Mouse (Mus musculus) midbrain, postnatal 0 days (tissue): Measurements from ENCODE around the gene Epop. TPM values are rescaled to one million over a fixed set of nuclear protein-coding genes. Genes with fewer than 3 reads are reported as not detected.

Experiments used
- ATAC-seq: fragments of 200-750 bp; cut with Nextera tagmentation; 2 replicates; pipeline ENCODE4 v1.8.0; 2017; ENCODE audit warnings: moderate number of reproducible peaks, mild to moderate bottlenecking, moderate TSS enrichment, moderate library complexity; ENCODE audit not compliant: low FRiP score
- DNase-seq: peaks from one replicate; pipeline ENCODE4 v3.0.0-alpha.2; 2015; ENCODE audit warnings: low spot score
- H3K27ac ChIP-seq: fragments of 300-500 bp; sonication (generic); 2 replicates; pipeline ENCODE4 v1.5.1; 2014; ENCODE audit warnings: low read depth, mild to moderate bottlenecking, low read length, mixed read lengths
- H3K27me3 ChIP-seq: fragments of 300-500 bp; sonication (generic); 2 replicates; pipeline ENCODE4 v1.6.1; 2014; ENCODE audit warnings: low read length, control low read depth, mixed read lengths; ENCODE audit not compliant: insufficient read depth
- H3K36me3 ChIP-seq: fragments of 300-500 bp; sonication (generic); 2 replicates; pipeline ENCODE4 v1.6.1; 2014; ENCODE audit warnings: low read length, control low read depth, mixed read lengths; ENCODE audit not compliant: insufficient read depth
- H3K4me1 ChIP-seq: fragments of 300-500 bp; sonication (generic); 2 replicates; pipeline ENCODE4 v1.6.1; 2014; ENCODE audit warnings: mild to moderate bottlenecking, control low read depth, antibody characterized with exemption, low read length, mixed read lengths; ENCODE audit not compliant: insufficient read depth
- H3K4me2 ChIP-seq: fragments of 300-500 bp; sonication (generic); 2 replicates; pipeline ENCODE4 v1.6.1; 2014; ENCODE audit warnings: low read depth, mild to moderate bottlenecking, low read length, mixed read lengths; ENCODE audit not compliant: poor library complexity, severe bottlenecking
- H3K4me3 ChIP-seq: fragments of 300-500 bp; sonication (generic); 2 replicates; pipeline ENCODE4 v1.5.1; 2014; ENCODE audit warnings: low read depth, mild to moderate bottlenecking, low read length, moderate library complexity
- H3K9ac ChIP-seq: fragments of 300-500 bp; sonication (generic); replicated peaks from 2 replicates; pipeline ENCODE4 v1.6.1; 2014; ENCODE audit warnings: mild to moderate bottlenecking, low read length, moderate library complexity, mixed read lengths; ENCODE audit not compliant: poor library complexity, severe bottlenecking
- H3K9me3 ChIP-seq: fragments of 300-500 bp; sonication (generic); 2 replicates; pipeline ENCODE4 v1.6.1; 2016; ENCODE audit warnings: low read length, control low read depth
- CTCF ChIP-seq: IDR thresholded peaks from 2 replicates; pipeline ENCODE4 v1.5.1; 2016; ENCODE audit warnings: antibody characterized with exemption, mild to moderate bottlenecking
- WGBS: fragments of 180-500 bp; shearing (Covaris S2); extraction: QIAGEN DNeasy Blood & Tissue Kit; methylation state at CpG from one replicate; pipeline ENCODE4 v1.1.7; 2014; 5-methylcytosine and 5-hydroxymethylcytosine counted together
- polyA plus RNA-seq: library from polyadenylated mRNA; unstranded; fragments of >200 nt; fragmentation: Nextera tagmentation; extraction: Ambion mirVana; gene quantifications from 2 replicates; pipeline ENCODE4 v1.2.1, GENCODE M21; 2015
- total RNA-seq: library from RNA; depleted of rRNA; stranded (reverse); fragments of >200 nt; gene quantifications from 2 replicates; pipeline ENCODE4 v1.2.3, GENCODE M21; 2014

Gene Epop
- total and polyA plus RNA-seq, 2 experiments from 2014 or later = 1.5 to 8.4 TPM

- no peak overlapping the region for H3K4me3 ChIP-seq
- peaks cover 40% of the 10 kb centered on the region for H3K27me3 ChIP-seq
Observed at GRCm38 (mm10) chr11:97631046-97631445, 1.5 kb upstream of the Epop start.

GRCm38 (mm10) chr11:97628568-97629518 lies 659 bp downstream of the Epop start:
- Histone ChIP-seq H3K9ac (peak overlapping the region; percentile 69), H3K27ac (no peak overlapping the region), H3K4me3 (peak overlapping the region; percentile 65), H3K36me3 (no peaks in the 10 kb centered on the region), H3K9me3 (no peaks in the 10 kb centered on the region), H3K4me2 (peak overlapping the region; percentile 84), H3K27me3 (peaks cover 47% of the 10 kb centered on the region), H3K4me1 (no peaks in the 10 kb centered on the region)
- DNase-seq (no peak), ATAC-seq (peak; percentile 31; the same call in 1 of the 2 replicates)
- WGBS = under 1% methylated on average over 86 of the region's 106 CpGs
- no peak for TF ChIP-seq CTCF

More at GRCm38 (mm10) chr11:97631046-97631445, 1.5 kb upstream of the Epop start:
- no peak overlapping the region for H3K4me2 ChIP-seq
- no peaks in the 10 kb centered on the region for H3K9me3 ChIP-seq
- DNase-seq = no peak
- TF ChIP-seq CTCF = no peak
- no peaks in the 10 kb centered on the region for H3K36me3 ChIP-seq
- no peak for ATAC-seq
- 24% methylated on average over 2 of the region's 2 CpGs for WGBS
- H3K27ac ChIP-seq = no peak overlapping the region
- no peak overlapping the region for H3K9ac ChIP-seq
- no peaks in the 10 kb centered on the region for H3K4me1 ChIP-seq

GRCm38 (mm10) chr11:97628303-97628567 lies 1.3 kb downstream of the Epop start:
- Histone ChIP-seq H3K4me1 (no peaks in the 10 kb centered on the region), H3K27me3 (peaks cover 47% of the 10 kb centered on the region), H3K4me3 (peak overlapping the region; percentile 65), H3K9ac (no peak overlapping the region), H3K36me3 (no peaks in the 10 kb centered on the region), H3K4me2 (peak overlapping the region; percentile 84; the same call in 1 of the 2 replicates), H3K9me3 (no peaks in the 10 kb centered on the region), H3K27ac (no peak overlapping the region)
- TF ChIP-seq CTCF = no peak
- 0% methylated on average over 28 of the region's 28 CpGs for WGBS
- DNase-seq (no peak), ATAC-seq (no peak)

- H3K27me3 ChIP-seq = peaks cover 47% of the 10 kb centered on the region
- DNase-seq (no peak), ATAC-seq (no peak)
- no peak for TF ChIP-seq CTCF
- H3K4me1 ChIP-seq = no peaks in the 10 kb centered on the region
- no peaks in the 10 kb centered on the region for H3K9me3 ChIP-seq
- 3% methylated on average over 30 of the region's 30 CpGs for WGBS
- H3K27ac ChIP-seq = no peak overlapping the region
- no peak overlapping the region for H3K9ac ChIP-seq
- H3K4me2 ChIP-seq = 0 out of 2 replicates have a peak overlapping the region, but pooled peaks have one; percentile 84
- H3K4me3 ChIP-seq = peak overlapping the region; percentile 65; the same call in 1 of the 2 replicates
- H3K36me3 ChIP-seq = no peaks in the 10 kb centered on the region
Observed at GRCm38 (mm10) chr11:97627556-97628302, 1.8 kb downstream of the Epop start.

- H3K4me3 ChIP-seq = no peak overlapping the region
- no peaks in the 10 kb centered on the region for H3K36me3 ChIP-seq
- no peaks in the 10 kb centered on the region for H3K9me3 ChIP-seq
- 18% methylated on average over 10 of the region's 10 CpGs for WGBS
- DNase-seq = no peak
- H3K27me3 ChIP-seq = peaks cover 47% of the 10 kb centered on the region
- no peak overlapping the region for H3K4me2 ChIP-seq
- ATAC-seq = no peak
- H3K9ac ChIP-seq = no peak overlapping the region
- TF ChIP-seq CTCF = no peak
- no peaks in the 10 kb centered on the region for H3K4me1 ChIP-seq
- H3K27ac ChIP-seq = no peak overlapping the region
Observed at GRCm38 (mm10) chr11:97626850-97627249, 2.7 kb downstream of the Epop start.

- H3K27me3 ChIP-seq = peaks cover 43% of the 10 kb centered on the region
- DNase-seq (no peak), ATAC-seq (no peak)
- no peak overlapping the region for H3K4me3 ChIP-seq
- 8% methylated on average over 13 of the region's 13 CpGs for WGBS
- no peaks in the 10 kb centered on the region for H3K36me3 ChIP-seq
- H3K9ac ChIP-seq = no peak overlapping the region
- no peaks in the 10 kb centered on the region for H3K4me1 ChIP-seq
- no peak overlapping the region for H3K27ac ChIP-seq
- TF ChIP-seq CTCF = no peak
- no peak overlapping the region for H3K4me2 ChIP-seq
- H3K9me3 ChIP-seq = no peaks in the 10 kb centered on the region
Observed at GRCm38 (mm10) chr11:97626431-97626830, 3.1 kb downstream of the Epop start.
